Mouse (Mus musculus) liver, embryonic 16.5 days (tissue): ENCODE results near the gene Kctd11. TPM values are rescaled to one million over a fixed set of nuclear protein-coding genes. Genes with fewer than 3 reads are reported as not detected.

ENCODE experiments used
- ATAC-seq: fragments of 200-750 bp; cut with Nextera tagmentation; 2 replicates; pipeline ENCODE4 v1.8.0; 2017; ENCODE audit warnings: low read depth, mild to moderate bottlenecking, moderate number of reproducible peaks, moderate library complexity
- H3K27ac ChIP-seq: fragments of 300-500 bp; sonication (generic); 2 replicates; pipeline ENCODE4 v1.5.1; 2014; ENCODE audit warnings: mild to moderate bottlenecking, low read length
- H3K27me3 ChIP-seq: fragments of 300-500 bp; sonication (generic); 2 replicates; pipeline ENCODE4 v1.6.1; 2014; ENCODE audit warnings: low read depth, low read length, mixed read lengths; ENCODE audit not compliant: control insufficient read depth, insufficient read depth
- H3K36me3 ChIP-seq: fragments of 300-500 bp; sonication (generic); 2 replicates; pipeline ENCODE4 v1.6.1; 2014; ENCODE audit warnings: mild to moderate bottlenecking; ENCODE audit not compliant: control insufficient read depth, insufficient read depth
- H3K4me1 ChIP-seq: fragments of 300-500 bp; sonication (generic); 2 replicates; pipeline ENCODE4 v1.6.1; 2014; ENCODE audit warnings: low read depth, low read length, mixed read lengths; ENCODE audit not compliant: control insufficient read depth
- H3K4me2 ChIP-seq: fragments of 300-500 bp; sonication (generic); 2 replicates; pipeline ENCODE4 v1.6.1; 2014; ENCODE audit warnings: low read depth, low read length, mixed read lengths
- H3K4me3 ChIP-seq: fragments of 300-500 bp; sonication (generic); 2 replicates; pipeline ENCODE4 v1.5.1; 2014; ENCODE audit warnings: low read depth, mild to moderate bottlenecking, low read length
- H3K9ac ChIP-seq: fragments of 300-500 bp; sonication (generic); 2 replicates; pipeline ENCODE4 v1.6.1; 2014; ENCODE audit warnings: low read depth, low read length
- H3K9me3 ChIP-seq: fragments of 300-500 bp; sonication (generic); replicated peaks from 2 replicates; pipeline ENCODE4 v1.6.1; 2016; ENCODE audit warnings: low read length; ENCODE audit not compliant: control insufficient read depth
- WGBS: fragments of 180-500 bp; shearing (Covaris S2); extraction: QIAGEN DNeasy Blood & Tissue Kit; methylation state at CpG from one replicate; pipeline ENCODE4 v1.1.7; 2014; ENCODE audit not compliant: insufficient replicate concordance; 5-methylcytosine and 5-hydroxymethylcytosine counted together
- polyA plus RNA-seq: library from polyadenylated mRNA; unstranded; fragments of >200 nt; fragmentation: Nextera tagmentation; extraction: Ambion mirVana; gene quantifications from 2 replicates; pipeline ENCODE4 v1.2.1, GENCODE M21; 2015

Kctd11 gene
- polyA plus RNA-seq, 1 experiment from 2014 or later: 1.4 TPM

DNA sequence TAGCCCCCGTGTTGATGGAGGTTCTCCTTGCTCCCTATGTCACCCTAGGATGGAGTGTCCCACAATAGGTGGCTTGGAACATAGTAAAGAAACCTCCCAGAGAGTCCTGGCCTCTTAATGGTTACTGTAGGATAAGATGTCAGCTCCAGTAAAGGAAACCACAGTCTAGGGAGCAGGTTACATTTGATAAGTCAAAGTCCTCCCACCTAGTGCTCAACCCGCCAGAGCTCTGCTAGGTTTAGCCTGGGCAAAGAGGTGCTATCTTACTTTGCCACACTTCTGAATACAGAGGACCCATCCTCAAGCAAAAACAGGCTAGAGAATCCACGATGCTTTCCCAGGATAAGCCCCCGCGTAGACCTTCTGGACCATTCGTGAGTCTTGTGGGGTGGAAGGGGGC lies 2.3 kb downstream of the Kctd11 start:
- peak overlapping the region; percentile 93 for H3K4me2 ChIP-seq
- no peak overlapping the region for H3K4me3 ChIP-seq
- H3K4me1 ChIP-seq: peaks cover 72% of the 10 kb centered on the region
- 27% methylated on average over 6 of the region's 6 CpGs for WGBS
- H3K9me3 ChIP-seq: no peaks in the 10 kb centered on the region
- no peaks in the 10 kb centered on the region for H3K36me3 ChIP-seq
- H3K27me3 ChIP-seq: no peaks in the 10 kb centered on the region
- ATAC-seq: peak; percentile 37
- peak overlapping the region; percentile 35 for H3K9ac ChIP-seq
- peak overlapping the region; percentile 77 for H3K27ac ChIP-seq

- H3K4me2 ChIP-seq: no peak overlapping the region
- H3K9me3 ChIP-seq: no peaks in the 10 kb centered on the region
- WGBS: 76% methylated on average over 3 of the region's 3 CpGs
- no peaks in the 10 kb centered on the region for H3K27me3 ChIP-seq
- H3K9ac ChIP-seq: 0 out of 2 replicates have a peak overlapping the region, but pooled peaks have one; percentile 35
- no peak overlapping the region for H3K4me3 ChIP-seq
- ATAC-seq: no peak
- H3K4me1 ChIP-seq: peaks cover 67% of the 10 kb centered on the region
- peak overlapping the region; percentile 77 for H3K27ac ChIP-seq
- no peaks in the 10 kb centered on the region for H3K36me3 ChIP-seq
Measured at GRCm38 (mm10) chr11:69878399-69878798, 2.8 kb downstream of the Kctd11 start.

GRCm38 (mm10) chr11:69877878-69878277 lies 3.3 kb downstream of the Kctd11 start, which contains the start of gene Tmem95:
TSS of gene Tmem95 (minus strand) at chr11:69878018.
- WGBS: 74% methylated on average over 11 of the region's 11 CpGs
- Histone ChIP-seq H3K9me3 (no peaks in the 10 kb centered on the region), H3K4me3 (no peak within 1 kb of the TSS), H3K4me2 (0 out of 2 replicates have a peak within 1 kb of the TSS, but pooled peaks have one; percentile 14), H3K4me1 (peaks cover 67% of the 10 kb centered on the region), H3K36me3 (no peaks in the 10 kb centered on the region), H3K9ac (0 out of 2 replicates have a peak within 1 kb of the TSS, but pooled peaks have one; percentile 35), H3K27me3 (no peaks in the 10 kb centered on the region), H3K27ac (peak within 1 kb of the TSS; percentile 77)
- no peak for ATAC-seq

- Histone ChIP-seq H3K27ac (no peak overlapping the region), H3K9me3 (no peaks in the 10 kb centered on the region), H3K4me2 (0 out of 2 replicates have a peak overlapping the region, but pooled peaks have one; percentile 14), H3K4me3 (no peak overlapping the region), H3K36me3 (no peaks in the 10 kb centered on the region), H3K9ac (peak overlapping the region; percentile 4; the same call in 1 of the 2 replicates), H3K27me3 (no peaks in the 10 kb centered on the region), H3K4me1 (peaks cover 65% of the 10 kb centered on the region)
- WGBS: 2% methylated on average over 12 of the region's 12 CpGs
- ATAC-seq: peak; percentile 35; the same call in 1 of the 2 replicates
Measured at GRCm38 (mm10) chr11:69876867-69877266, 4.3 kb downstream of the Kctd11 start.

DNA sequence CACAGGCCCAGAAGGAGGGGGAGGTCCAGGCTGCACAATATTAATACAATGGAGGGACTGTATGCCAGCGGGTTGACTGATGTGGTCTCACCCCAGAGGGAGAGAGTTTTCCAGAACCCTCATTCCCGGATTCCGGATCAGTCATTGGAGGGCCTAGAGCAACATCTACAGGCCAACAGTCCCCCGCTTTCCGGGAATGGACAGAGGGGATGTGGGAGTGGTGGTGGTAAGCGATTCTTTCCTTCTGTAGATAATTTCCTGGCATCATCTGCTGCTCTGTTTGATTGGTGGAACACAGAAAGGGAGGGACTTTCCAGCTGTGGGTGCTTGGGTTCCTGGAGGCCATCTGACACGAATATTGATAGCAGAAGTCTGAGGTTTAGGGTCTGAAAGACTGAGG lies 5.0 kb downstream of the Kctd11 start:
- no peaks in the 10 kb centered on the region for H3K9me3 ChIP-seq
- no peaks in the 10 kb centered on the region for H3K27me3 ChIP-seq
- no peak overlapping the region for H3K9ac ChIP-seq
- H3K4me3 ChIP-seq: no peak overlapping the region
- ATAC-seq: no peak
- no peaks in the 10 kb centered on the region for H3K36me3 ChIP-seq
- peaks cover 59% of the 10 kb centered on the region for H3K4me1 ChIP-seq
- no peak overlapping the region for H3K27ac ChIP-seq
- WGBS: 39% methylated on average over 7 of the region's 7 CpGs
- no peak overlapping the region for H3K4me2 ChIP-seq

GRCm38 (mm10) chr11:69872451-69872850 lies 8.8 kb downstream of the Kctd11 start:
- Histone ChIP-seq H3K4me2 (no peak overlapping the region), H3K27me3 (no peaks in the 10 kb centered on the region), H3K9ac (no peak overlapping the region), H3K4me3 (no peak overlapping the region), H3K9me3 (no peaks in the 10 kb centered on the region), H3K27ac (no peak overlapping the region), H3K4me1 (peaks cover 27% of the 10 kb centered on the region), H3K36me3 (no peaks in the 10 kb centered on the region)
- WGBS: 72% methylated on average over 4 of the region's 4 CpGs
- no peak for ATAC-seq

DNA sequence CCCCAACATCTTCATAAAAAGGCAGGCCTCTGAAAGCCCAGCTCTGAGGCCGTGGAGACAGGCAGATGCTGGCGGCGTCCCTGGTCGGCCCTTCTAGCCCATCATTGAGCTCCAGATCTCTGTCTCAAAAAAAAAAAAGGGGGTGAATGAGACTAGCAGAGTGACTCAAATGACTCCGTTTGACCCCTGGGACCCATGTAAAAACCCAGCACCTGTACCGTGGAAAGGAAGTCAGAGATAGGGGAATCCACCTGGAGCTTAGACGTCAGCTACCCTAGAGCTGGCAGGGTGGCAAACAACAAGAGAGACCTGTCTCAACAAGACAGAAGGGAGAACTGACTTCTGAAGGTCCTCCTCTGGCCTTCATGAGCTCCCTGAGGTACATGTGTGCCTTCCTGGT lies 9.4 kb downstream of the Kctd11 start:
- Histone ChIP-seq H3K27ac (no peak overlapping the region), H3K4me1 (peaks cover 29% of the 10 kb centered on the region), H3K4me3 (no peak overlapping the region), H3K27me3 (no peaks in the 10 kb centered on the region), H3K4me2 (no peak overlapping the region), H3K9me3 (no peaks in the 10 kb centered on the region), H3K9ac (no peak overlapping the region), H3K36me3 (no peaks in the 10 kb centered on the region)
- 75% methylated on average over 7 of the region's 7 CpGs for WGBS
- no peak for ATAC-seq

GRCm38 (mm10) chr11:69870289-69871069 lies 10.7 kb downstream of the Kctd11 start:
- H3K4me1 ChIP-seq: peaks cover 17% of the 10 kb centered on the region
- 68% methylated on average over 2 of the region's 2 CpGs for WGBS
- no peaks in the 10 kb centered on the region for H3K9me3 ChIP-seq
- H3K36me3 ChIP-seq: no peaks in the 10 kb centered on the region
- H3K4me3 ChIP-seq: no peak overlapping the region
- no peak overlapping the region for H3K4me2 ChIP-seq
- H3K27ac ChIP-seq: no peak overlapping the region
- peak; percentile 40; the same call in 1 of the 2 replicates for ATAC-seq
- no peaks in the 10 kb centered on the region for H3K27me3 ChIP-seq
- H3K9ac ChIP-seq: no peak overlapping the region

DNA sequence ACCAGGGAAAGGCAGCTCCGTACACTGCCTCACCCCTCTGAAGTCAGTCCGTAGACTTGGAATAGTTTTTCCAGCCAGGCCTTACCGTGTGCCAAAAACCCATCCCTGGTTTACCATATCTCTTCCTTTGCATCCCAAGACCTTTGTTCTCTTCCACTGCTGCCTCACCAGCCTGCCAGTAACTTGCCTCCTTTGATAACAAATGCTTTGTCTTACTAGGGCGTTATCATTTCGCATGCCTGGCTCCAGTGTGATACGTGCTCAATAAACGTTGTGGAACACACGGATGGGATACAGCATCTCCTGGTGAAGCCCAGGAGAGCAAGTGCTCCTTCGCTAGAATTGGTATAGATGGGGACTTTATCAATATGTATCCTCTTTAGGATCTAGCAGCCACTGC lies 13.9 kb downstream of the Kctd11 start:
- Histone ChIP-seq H3K27ac (peak overlapping the region; percentile 51; the same call in 1 of the 2 replicates), H3K27me3 (no peaks in the 10 kb centered on the region), H3K4me3 (no peak overlapping the region), H3K36me3 (no peaks in the 10 kb centered on the region), H3K9ac (peak overlapping the region; percentile 30), H3K4me1 (peaks cover 34% of the 10 kb centered on the region), H3K9me3 (no peaks in the 10 kb centered on the region), H3K4me2 (no peak overlapping the region)
- WGBS: 32% methylated on average over 9 of the region's 9 CpGs
- peak; percentile 62 for ATAC-seq
